In genomic region chr2:144720407-144720959, GRCm38 (mm10) we compare ENCODE assay signal across 12 mouse cellular contexts.
DNase-seq lines count a peak whose midpoint lies in the region; ATAC-seq lines count a peak whose summit lies in the region.
"Had no signal": no experiment of that assay in that cellular context is flagged by ENCODE, and none has a peak within 500 bp of the region (broad histone marks: within the 10 kb centered on the region; RNA-seq: fewer than 3 reads in every experiment).

No protein-coding gene starts in this region.

- DNase-seq in hindbrain, embryonic 10.5 days (ENCODE audit: low spot score): no peak
- no peak for DNase-seq in hindbrain, embryonic 14.5 days (ENCODE audit: low spot score)
- DNase-seq in midbrain, embryonic 11.5 days (ENCODE audit: low spot score, missing footprints): peak; percentile 79
- DNase-seq in lung, postnatal 10 days: peak; percentile 35
- DNase-seq in yolk sac, embryonic 10.5 days (ENCODE audit: low spot score): peak; percentile 10
- no peak for DNase-seq in heart, postnatal 10 days
- DNase-seq in adrenal gland, postnatal 36 days: no peak
- DNase-seq: adrenal gland, postnatal 10 days; cerebellum, adult 2 months; liver, embryonic 13.5 days; thymus, postnatal 25 days had no signal

- no peak for ATAC-seq in hindbrain, embryonic 14.5 days (ENCODE audit: low FRiP score)
- ATAC-seq in midbrain, embryonic 11.5 days (ENCODE audit: low FRiP score): peak; percentile 47; the same call in 1 of the 2 replicates
- ATAC-seq in midbrain, embryonic 13.5 days: no peak

- no peaks in the 10 kb centered on the region for H3K27me3 ChIP-seq in hindbrain, embryonic 10.5 days (ENCODE audit: insufficient read depth, poor library complexity, severe bottlenecking)
- H3K27me3 ChIP-seq in hindbrain, embryonic 14.5 days (ENCODE audit: control insufficient read depth, insufficient read depth, low read length): no peaks in the 10 kb centered on the region
- no peaks in the 10 kb centered on the region for H3K27me3 ChIP-seq in midbrain, embryonic 11.5 days (ENCODE audit: control insufficient read depth, insufficient read depth, low read length)
- no peaks in the 10 kb centered on the region for H3K27me3 ChIP-seq in midbrain, embryonic 13.5 days
- H3K27me3 ChIP-seq: liver, embryonic 13.5 days had no signal

- no peak overlapping the region for H3K4me2 ChIP-seq in hindbrain, embryonic 14.5 days (replicated peaks)
- H3K4me2 ChIP-seq in midbrain, embryonic 11.5 days: no peak overlapping the region
- H3K4me2 ChIP-seq in midbrain, embryonic 13.5 days (replicated peaks): no peak overlapping the region
- H3K4me2 ChIP-seq: liver, embryonic 13.5 days had no signal

- H3K27ac ChIP-seq in hindbrain, embryonic 10.5 days: 0 out of 2 replicates have a peak overlapping the region, but pooled peaks have one; percentile 35
- no peak overlapping the region for H3K27ac ChIP-seq in hindbrain, embryonic 14.5 days
- no peak overlapping the region for H3K27ac ChIP-seq in midbrain, embryonic 11.5 days (ENCODE audit: low read depth, low read length)
- H3K27ac ChIP-seq in midbrain, embryonic 13.5 days: no peak overlapping the region
- H3K27ac ChIP-seq: liver, embryonic 13.5 days had no signal

- intact Hi-C loops in heart, postnatal 10 days (cut with DNase I): no loop called here

- no peak overlapping the region for H3K4me3 ChIP-seq in hindbrain, embryonic 10.5 days
- H3K4me3 ChIP-seq in hindbrain, embryonic 14.5 days (replicated peaks; ENCODE audit: low read length): no peak overlapping the region
- no peak overlapping the region for H3K4me3 ChIP-seq in midbrain, embryonic 11.5 days (ENCODE audit: low read depth, low read length)
- H3K4me3 ChIP-seq in midbrain, embryonic 13.5 days (replicated peaks): no peak overlapping the region
- H3K4me3 ChIP-seq: liver, embryonic 13.5 days had no signal

- H3K9ac ChIP-seq in hindbrain, embryonic 14.5 days: no peak overlapping the region
- no peak overlapping the region for H3K9ac ChIP-seq in midbrain, embryonic 11.5 days (ENCODE audit: low read length)
- H3K9ac ChIP-seq in midbrain, embryonic 13.5 days (replicated peaks): no peak overlapping the region
- H3K9ac ChIP-seq: liver, embryonic 13.5 days had no signal

- H3K4me1 ChIP-seq in hindbrain, embryonic 10.5 days (replicated peaks): peaks cover 19% of the 10 kb centered on the region
- H3K4me1 ChIP-seq in hindbrain, embryonic 14.5 days (replicated peaks; ENCODE audit: control insufficient read depth, insufficient read depth, low read length): peaks cover 8% of the 10 kb centered on the region; the same call in 1 of the 2 replicates
- H3K4me1 ChIP-seq in midbrain, embryonic 11.5 days (ENCODE audit: control insufficient read depth, insufficient read depth, low read length): peaks cover 4% of the 10 kb centered on the region
- peaks cover 23% of the 10 kb centered on the region for H3K4me1 ChIP-seq in midbrain, embryonic 13.5 days (replicated peaks)
- H3K4me1 ChIP-seq: liver, embryonic 13.5 days had no signal

- no peaks in the 10 kb centered on the region for H3K9me3 ChIP-seq in hindbrain, embryonic 10.5 days
- H3K9me3 ChIP-seq in hindbrain, embryonic 14.5 days (ENCODE audit: control insufficient read depth, low read length): no peaks in the 10 kb centered on the region
- no peaks in the 10 kb centered on the region for H3K9me3 ChIP-seq in midbrain, embryonic 11.5 days (ENCODE audit: control insufficient read depth, low read length)
- no peaks in the 10 kb centered on the region for H3K9me3 ChIP-seq in midbrain, embryonic 13.5 days
- H3K9me3 ChIP-seq: liver, embryonic 13.5 days had no signal

- WGBS in hindbrain, embryonic 10.5 days: 53% methylated on average over 5 of the region's 5 CpGs
- WGBS in hindbrain, embryonic 14.5 days: 26% methylated on average over 5 of the region's 5 CpGs
- 38% methylated on average over 5 of the region's 5 CpGs for WGBS in midbrain, embryonic 11.5 days
- 18% methylated on average over 5 of the region's 5 CpGs for WGBS in midbrain, embryonic 13.5 days

- H3K36me3 ChIP-seq in hindbrain, embryonic 10.5 days: no peaks in the 10 kb centered on the region
- H3K36me3 ChIP-seq in hindbrain, embryonic 14.5 days (replicated peaks; ENCODE audit: control insufficient read depth, insufficient read depth): no peaks in the 10 kb centered on the region
- H3K36me3 ChIP-seq in midbrain, embryonic 11.5 days (ENCODE audit: control insufficient read depth, insufficient read depth, low read length): no peaks in the 10 kb centered on the region
- H3K36me3 ChIP-seq in midbrain, embryonic 13.5 days: no peaks in the 10 kb centered on the region
- H3K36me3 ChIP-seq: liver, embryonic 13.5 days had no signal

Comparison
In these comparisons a context has a peak if more than half of its experiments do, and no peak if none do; other contexts are left out.
1. DNase-seq: peak in midbrain, embryonic 11.5 days (single experiment), lung, postnatal 10 days (single experiment) and yolk sac, embryonic 10.5 days (single experiment); none in hindbrain, embryonic 10.5 days (single experiment), hindbrain, embryonic 14.5 days (single experiment), heart, postnatal 10 days (0 of 2) and adrenal gland, postnatal 36 days (0 of 2).